Mouse (Mus musculus): Measurements from ENCODE around the gene Cnot9. TPM values are rescaled to one million over a fixed set of nuclear protein-coding genes. Genes with fewer than 3 reads are reported as not detected.

The Cnot9 gene
- polyA plus RNA-seq, 1 experiment from 2014 or later = 72.3 TPM

DNA sequence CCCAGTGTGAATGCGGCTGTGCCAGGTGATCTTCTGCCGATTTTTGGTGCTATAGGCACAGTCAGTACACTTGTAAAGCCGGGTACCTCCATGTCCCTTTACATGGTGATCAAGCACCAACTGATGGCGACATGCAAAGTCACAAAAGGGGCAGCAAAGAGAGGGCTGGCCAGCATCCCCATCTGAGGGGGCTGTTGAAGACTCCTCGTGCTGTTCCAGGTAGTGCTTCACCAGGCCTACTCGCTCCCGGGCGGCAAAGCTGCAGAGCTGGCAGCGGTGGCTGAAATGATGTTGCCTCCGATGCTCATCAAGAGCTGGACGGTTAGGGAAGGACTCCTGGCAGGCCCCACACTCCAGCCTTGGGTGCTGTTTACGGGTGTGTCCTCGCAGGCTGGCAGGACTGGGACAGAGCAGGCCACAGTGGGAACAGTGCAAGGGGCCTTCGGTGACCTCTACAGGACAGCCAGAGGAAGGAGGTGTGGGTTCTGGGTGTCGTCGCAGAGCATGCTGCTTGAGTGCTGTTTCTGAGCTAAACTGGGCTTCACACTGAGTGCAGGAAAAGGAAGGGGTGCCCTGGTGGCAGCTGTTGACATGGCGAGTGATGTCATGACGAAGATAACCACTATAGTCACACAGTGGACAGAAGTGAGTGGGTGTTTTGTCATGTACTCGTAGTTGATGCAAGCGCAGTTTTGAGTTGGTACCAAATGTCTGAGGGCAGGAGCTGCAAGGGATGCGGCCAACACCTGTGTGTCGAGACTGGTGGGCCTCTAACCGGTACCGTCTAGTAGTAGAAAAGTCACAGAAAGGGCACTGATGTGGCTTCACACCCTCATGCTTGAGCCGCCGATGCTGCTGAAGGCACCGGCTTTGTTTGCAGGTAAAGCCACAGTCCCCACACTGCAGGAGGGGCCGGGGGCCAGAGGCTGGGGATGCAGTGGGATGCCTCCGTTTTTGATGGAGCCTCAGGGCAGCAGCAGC lies 64.2 kb downstream of the Cnot9 start:
- H3K9ac ChIP-seq (replicated peaks; ENCODE audit: low read depth, low read length) = no peak overlapping the region
- ATAC-seq (ENCODE audit: insufficient number of reproducible peaks, insufficient read depth, low FRiP score, low read depth) = no peak
- H3K4me2 ChIP-seq (replicated peaks; ENCODE audit: low read depth, low read length) = no peak overlapping the region
- WGBS = 93% methylated on average over 29 of the region's 29 CpGs
- no peaks in the 10 kb centered on the region for H3K9me3 ChIP-seq (ENCODE audit: control insufficient read depth, low read depth, low read length)
- H3K4me3 ChIP-seq (ENCODE audit: low read depth, low read length) = no peak overlapping the region
- H3K36me3 ChIP-seq (ENCODE audit: control insufficient read depth, insufficient read depth, low read length) = peaks cover 75% of the 10 kb centered on the region
- H3K27ac ChIP-seq (ENCODE audit: low read length) = no peak overlapping the region
- no peaks in the 10 kb centered on the region for H3K4me1 ChIP-seq (ENCODE audit: control insufficient read depth, insufficient read depth, low read length)
- no peaks in the 10 kb centered on the region for H3K27me3 ChIP-seq (ENCODE audit: control insufficient read depth, insufficient read depth, low read length)

Other genes with a start within 250 kb of the Cnot9 start
- gene Gpbar1, start 227.5 kb upstream of the Cnot9 start, polyA plus RNA-seq (2014; fragmentation: Nextera tagmentation; extraction: Ambion mirVana) = 3.5 and 4.1 TPM in 2 replicates
- gene Aamp, start 221.3 kb upstream of the Cnot9 start, polyA plus RNA-seq (2014; fragmentation: Nextera tagmentation; extraction: Ambion mirVana) = 240 and 261 TPM in 2 replicates
- 122 and 132 TPM in 2 replicates for gene Pnkd, start 221.1 kb upstream of the Cnot9 start, polyA plus RNA-seq (2014; fragmentation: Nextera tagmentation; extraction: Ambion mirVana)
- gene Tmbim1, start 200.4 kb upstream of the Cnot9 start, polyA plus RNA-seq (2014; fragmentation: Nextera tagmentation; extraction: Ambion mirVana) = 50.1 and 53.9 TPM in 2 replicates
- 0.69 and 0.81 TPM in 2 replicates for gene Catip, start 143.9 kb upstream of the Cnot9 start, polyA plus RNA-seq (2014; fragmentation: Nextera tagmentation; extraction: Ambion mirVana)
- gene Slc11a1, start 130.9 kb upstream of the Cnot9 start, polyA plus RNA-seq (2014; fragmentation: Nextera tagmentation; extraction: Ambion mirVana) = 5.3 and 6.1 TPM in 2 replicates
- gene Ctdsp1, start 114.5 kb upstream of the Cnot9 start, polyA plus RNA-seq (2014; fragmentation: Nextera tagmentation; extraction: Ambion mirVana) = 88.0 and 90.7 TPM in 2 replicates
- gene Vil1, start 96.7 kb upstream of the Cnot9 start, polyA plus RNA-seq (2014; fragmentation: Nextera tagmentation; extraction: Ambion mirVana) = 5.9 and 7.7 TPM in 2 replicates
- 0.83 TPM in 1 of 2 replicates, not detected in the other for gene Plcd4, start 36.8 kb downstream of the Cnot9 start, polyA plus RNA-seq (2014; fragmentation: Nextera tagmentation; extraction: Ambion mirVana)
- 40.5 and 43.0 TPM in 2 replicates for gene Usp37, start 38.2 kb downstream of the Cnot9 start, polyA plus RNA-seq (2014; fragmentation: Nextera tagmentation; extraction: Ambion mirVana)
- 8.4 and 9.5 TPM in 2 replicates for gene Zfp142, start 82.2 kb downstream of the Cnot9 start, polyA plus RNA-seq (2014; fragmentation: Nextera tagmentation; extraction: Ambion mirVana)
- 18.5 and 20.0 TPM in 2 replicates for gene Bcs1l, start 82.2 kb downstream of the Cnot9 start, polyA plus RNA-seq (2014; fragmentation: Nextera tagmentation; extraction: Ambion mirVana)
- 7.0 and 9.1 TPM in 2 replicates for gene Rnf25, start 95.3 kb downstream of the Cnot9 start, polyA plus RNA-seq (2014; fragmentation: Nextera tagmentation; extraction: Ambion mirVana)
- 8.4 and 8.9 TPM in 2 replicates for gene Stk36, start 95.4 kb downstream of the Cnot9 start, polyA plus RNA-seq (2014; fragmentation: Nextera tagmentation; extraction: Ambion mirVana)
- 24.3 and 26.4 TPM in 2 replicates for gene Ttll4, start 155.7 kb downstream of the Cnot9 start, polyA plus RNA-seq (2014; fragmentation: Nextera tagmentation; extraction: Ambion mirVana)
- gene Cyp27a1, start 207.5 kb downstream of the Cnot9 start, polyA plus RNA-seq (2014; fragmentation: Nextera tagmentation; extraction: Ambion mirVana) = 7.1 and 10.6 TPM in 2 replicates
- 0.12 and 0.21 TPM in 2 replicates for gene Prkag3, start 243.2 kb downstream of the Cnot9 start, polyA plus RNA-seq (2014; fragmentation: Nextera tagmentation; extraction: Ambion mirVana)

Measured in stomach, embryonic 14.5 days (tissue).